In genomic region chr3:123527806-123528507, GRCm38 (mm10) we compare ENCODE assay signal across 18 mouse cellular contexts.
DNase-seq lines count a peak whose midpoint lies in the region; ATAC-seq and TF ChIP-seq lines count a peak whose summit lies in the region.
"Had no signal": no experiment of that assay in that cellular context is flagged by ENCODE, and none has a peak within 500 bp of the region (broad histone marks: within the 10 kb centered on the region; RNA-seq: fewer than 3 reads in every experiment).

No protein-coding gene starts in this region.

- no peak overlapping the region for H3K4me2 ChIP-seq in kidney, embryonic 16.5 days (replicated peaks; ENCODE audit: low read depth, low read length)
- no peak overlapping the region for H3K4me2 ChIP-seq in lung, embryonic 16.5 days (ENCODE audit: low read depth, low read length)
- no peak overlapping the region for H3K4me2 ChIP-seq in liver, embryonic 16.5 days (ENCODE audit: low read depth, low read length)
- H3K4me2 ChIP-seq: heart, embryonic 13.5 days; hindbrain, embryonic 15.5 days; midbrain, embryonic 12.5 days had no signal

- no peak for ATAC-seq in kidney, embryonic 16.5 days (ENCODE audit: low FRiP score, low TSS enrichment)
- 0 out of 2 replicates have a peak, but pooled peaks have one; percentile 43 for ATAC-seq in lung, embryonic 16.5 days (ENCODE audit: low read depth)
- ATAC-seq in liver, embryonic 16.5 days (ENCODE audit: low read depth) = peak; percentile 93
- ATAC-seq: CD4-positive, CD25-positive, alpha-beta regulatory T cell, adult 4 months; forebrain, embryonic 16.5 days; lung, postnatal 0 days; Patski had no signal

- no peak overlapping the region for H3K27ac ChIP-seq in kidney, adult 2 months (ENCODE audit: insufficient read depth, low read depth, low read length)
- H3K27ac ChIP-seq in kidney, embryonic 16.5 days (ENCODE audit: low read length) = no peak overlapping the region
- H3K27ac ChIP-seq in lung, embryonic 16.5 days (ENCODE audit: low read length) = no peak overlapping the region
- peak overlapping the region; percentile 21; the same call in 1 of the 2 replicates for H3K27ac ChIP-seq in liver, embryonic 16.5 days (ENCODE audit: low read length)
- H3K27ac ChIP-seq: heart, embryonic 13.5 days; hindbrain, embryonic 15.5 days; left cerebral cortex, adult 2 months had no signal

- TF ChIP-seq POLR2A in kidney, adult 2 months (IDR thresholded peaks at IDR 0.05; ENCODE audit: low read depth, low read length) = no peak

- H3K9ac ChIP-seq in kidney, embryonic 16.5 days (replicated peaks; ENCODE audit: low read length) = no peak overlapping the region
- H3K9ac ChIP-seq in lung, embryonic 16.5 days (ENCODE audit: low read length) = no peak overlapping the region
- H3K9ac ChIP-seq in liver, embryonic 16.5 days (ENCODE audit: low read depth, low read length) = no peak overlapping the region
- H3K9ac ChIP-seq: heart, embryonic 13.5 days; hindbrain, embryonic 15.5 days; midbrain, embryonic 12.5 days had no signal

- H3K9me3 ChIP-seq in kidney, embryonic 16.5 days (ENCODE audit: low read length) = no peaks in the 10 kb centered on the region
- H3K9me3 ChIP-seq in lung, embryonic 16.5 days (ENCODE audit: control insufficient read depth, low read length) = no peaks in the 10 kb centered on the region
- H3K9me3 ChIP-seq in liver, embryonic 16.5 days (replicated peaks; ENCODE audit: control insufficient read depth, low read length) = no peaks in the 10 kb centered on the region
- H3K9me3 ChIP-seq: heart, embryonic 13.5 days; hindbrain, embryonic 15.5 days; midbrain, embryonic 12.5 days had no signal

- WGBS in kidney, adult 2 months = 55% methylated on average over 10 of the region's 10 CpGs
- WGBS in kidney, embryonic 16.5 days = 78% methylated on average over 10 of the region's 10 CpGs
- WGBS in lung, embryonic 16.5 days = 61% methylated on average over 10 of the region's 10 CpGs
- WGBS in liver, embryonic 16.5 days (ENCODE audit: insufficient replicate concordance) = 52% methylated on average over 10 of the region's 10 CpGs

- no peaks in the 10 kb centered on the region for H3K36me3 ChIP-seq in kidney, adult 2 months (ENCODE audit: control insufficient read depth, insufficient read depth, low read length)
- no peaks in the 10 kb centered on the region for H3K36me3 ChIP-seq in kidney, embryonic 16.5 days (ENCODE audit: insufficient read depth, low read length)
- H3K36me3 ChIP-seq in lung, embryonic 16.5 days (ENCODE audit: control insufficient read depth, insufficient read depth, low read length) = no peaks in the 10 kb centered on the region
- no peaks in the 10 kb centered on the region for H3K36me3 ChIP-seq in liver, embryonic 16.5 days (ENCODE audit: control insufficient read depth, insufficient read depth)
- H3K36me3 ChIP-seq: heart, embryonic 13.5 days; hindbrain, embryonic 15.5 days had no signal

- no peaks in the 10 kb centered on the region for H3K4me1 ChIP-seq in kidney, adult 2 months (ENCODE audit: control insufficient read depth, insufficient read depth, low read length)
- H3K4me1 ChIP-seq in kidney, embryonic 16.5 days (ENCODE audit: insufficient read depth, low read length) = no peaks in the 10 kb centered on the region
- H3K4me1 ChIP-seq in lung, embryonic 16.5 days (replicated peaks; ENCODE audit: control insufficient read depth, insufficient read depth, low read length) = no peaks in the 10 kb centered on the region
- no peaks in the 10 kb centered on the region; the same call in 1 of the 2 replicates for H3K4me1 ChIP-seq in liver, embryonic 16.5 days (ENCODE audit: control insufficient read depth, low read depth, low read length)
- H3K4me1 ChIP-seq: heart, embryonic 13.5 days; hindbrain, embryonic 15.5 days; midbrain, embryonic 12.5 days had no signal

- H3K4me3 ChIP-seq in kidney, adult 2 months (ENCODE audit: insufficient read depth, low read depth, low read length) = no peak overlapping the region
- no peak overlapping the region for H3K4me3 ChIP-seq in kidney, embryonic 16.5 days (ENCODE audit: low read length)
- no peak overlapping the region for H3K4me3 ChIP-seq in lung, embryonic 16.5 days (ENCODE audit: low read length)
- no peak overlapping the region for H3K4me3 ChIP-seq in liver, embryonic 16.5 days (ENCODE audit: low read depth, low read length)
- H3K4me3 ChIP-seq: heart, embryonic 13.5 days; hindbrain, embryonic 15.5 days; left cerebral cortex, adult 2 months; midbrain, embryonic 12.5 days had no signal

- peak; percentile 43 for DNase-seq in kidney, adult 2 months
- DNase-seq in lung, postnatal 14 days = no peak
- DNase-seq in adrenal gland, postnatal 14 days = no peak
- no peak for DNase-seq in heart, adult 18-20 months
- DNase-seq: adrenal gland, adult 8-10 months; embryo, embryonic 11 days; retina, postnatal 1 day had no signal

- no peak for TF ChIP-seq CTCF in kidney, adult 2 months (conservative IDR thresholded peaks at IDR 0.05; ENCODE audit: insufficient read depth, insufficient read length, low read depth, low read length)

- H3K27me3 ChIP-seq in kidney, adult 2 months (replicated peaks; ENCODE audit: control insufficient read depth, insufficient read depth, low read length) = no peaks in the 10 kb centered on the region
- no peaks in the 10 kb centered on the region for H3K27me3 ChIP-seq in kidney, embryonic 16.5 days (ENCODE audit: insufficient read depth, low read length)
- no peaks in the 10 kb centered on the region for H3K27me3 ChIP-seq in lung, embryonic 16.5 days (ENCODE audit: control insufficient read depth, insufficient read depth, low read depth, low read length)
- H3K27me3 ChIP-seq in liver, embryonic 16.5 days (ENCODE audit: control insufficient read depth, insufficient read depth, low read depth, low read length) = no peaks in the 10 kb centered on the region
- H3K27me3 ChIP-seq: heart, embryonic 13.5 days; hindbrain, embryonic 15.5 days; midbrain, embryonic 12.5 days; Patski had no signal
